Mouse (Mus musculus): Measurements from ENCODE around the gene Anapc4.

GRCm38 (mm10) chr5:52904671-52905070 is 70.9 kb downstream of the Anapc4 start:
- TF ChIP-seq GATA1 (IDR thresholded peaks at IDR 0.05; ENCODE audit: low read length) (no peak), TAL1 (IDR thresholded peaks at IDR 0.05; ENCODE audit: low read length) (no peak)
